Comparison of ENCODE assay signal across 26 mouse cellular contexts in the genomic region with DNA sequence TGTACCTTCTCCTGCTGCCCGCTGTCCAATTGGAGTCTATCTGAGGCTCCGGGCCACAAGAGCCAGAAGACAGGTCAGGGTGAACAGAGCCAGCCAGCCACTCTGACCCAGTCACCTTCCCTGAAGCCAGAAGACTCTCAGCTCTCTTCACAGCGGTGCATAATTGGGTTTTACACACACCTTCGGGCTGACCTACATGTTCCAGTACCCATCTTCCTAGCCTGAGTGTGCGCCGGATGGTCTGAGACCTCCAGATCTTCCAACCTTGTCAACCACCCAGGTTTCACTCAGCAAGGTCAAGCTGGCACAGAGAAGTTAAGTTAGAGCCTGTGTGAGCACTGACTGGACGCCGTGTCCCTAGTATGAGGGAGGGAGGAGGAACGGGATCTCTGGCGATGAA. TPM values are rescaled to one million over a fixed set of nuclear protein-coding genes. Genes with fewer than 3 reads are reported as not detected.
A peak's percentile ranks its signal among the peaks of the same experiment; 100 is the strongest.
DNase-seq lines count a peak whose midpoint lies in the region; ATAC-seq and TF ChIP-seq lines count a peak whose summit lies in the region.
"Had no signal": no experiment of that assay in that cellular context is flagged by ENCODE, and none has a peak within 500 bp of the region (broad histone marks: within the 10 kb centered on the region; RNA-seq: fewer than 3 reads in every experiment).

No protein-coding gene starts in this region.

- TF ChIP-seq POLR2A in cerebellum, adult 2 months (IDR thresholded peaks at IDR 0.05; ENCODE audit: borderline replicate concordance, insufficient read depth, low read length), result no peak

- TF ChIP-seq CTCF in E14TG2a.4 (conservative IDR thresholded peaks at IDR 0.05; ENCODE audit: low read length), result no peak
- no peak for TF ChIP-seq CTCF in cerebellum, adult 2 months (IDR thresholded peaks at IDR 0.05; ENCODE audit: borderline replicate concordance, insufficient read depth, low read depth, low read length)

- peaks cover 59% of the 10 kb centered on the region for H3K27me3 ChIP-seq in E14TG2a.4 (ENCODE audit: insufficient read depth, low read length)
- no peaks in the 10 kb centered on the region for H3K27me3 ChIP-seq in cerebellum, adult 2 months (ENCODE audit: control insufficient read depth, insufficient read depth, low read length)

- H3K9me3 ChIP-seq in E14TG2a.4 (ENCODE audit: low read length), result no peaks in the 10 kb centered on the region
- H3K9me3 ChIP-seq: forebrain, embryonic 10.5 days; forebrain, embryonic 13.5 days; heart, embryonic 10.5 days; heart, embryonic 13.5 days had no signal

- H3K27ac ChIP-seq in cerebellum, adult 2 months (ENCODE audit: insufficient read depth, low read length), result no peak overlapping the region; the same call in 1 of the 2 replicates
- H3K27ac ChIP-seq: forebrain, embryonic 10.5 days; forebrain, embryonic 13.5 days; heart, adult 2 months; heart, embryonic 10.5 days; heart, embryonic 13.5 days; hindbrain, postnatal 0 days had no signal

- no peak for DNase-seq in cerebellum, adult 11 months
- peak; percentile 38 to 53 for DNase-seq in cerebellum, adult 2 months
- DNase-seq in cerebellum, adult 9-11 months, result peak; percentile 62
- DNase-seq in right cerebral cortex, postnatal 14 days, result no peak
- no peak for DNase-seq in thymus, postnatal 4 days
- no peak for DNase-seq in urinary bladder, postnatal 14 days (ENCODE audit: low spot score)
- DNase-seq: adrenal gland, postnatal 10 days; adrenal gland, postnatal 36 days; embryo, embryonic 11 days; gastrocnemius, postnatal 10 days; gastrocnemius, postnatal 36 days; heart, adult 2 months; heart, postnatal 14 days; heart, postnatal 4 days had no signal

- peaks cover 45% of the 10 kb centered on the region for H3K4me1 ChIP-seq in E14TG2a.4 (replicated peaks; ENCODE audit: low read depth, low read length)
- H3K4me1 ChIP-seq in cerebellum, adult 2 months (ENCODE audit: control insufficient read depth, insufficient read depth, low read length), result peaks cover 30% of the 10 kb centered on the region

- H3K36me3 ChIP-seq in E14TG2a.4 (ENCODE audit: insufficient read depth, low read length), result no peaks in the 10 kb centered on the region
- H3K36me3 ChIP-seq: forebrain, embryonic 10.5 days; G1E; heart, embryonic 10.5 days; heart, embryonic 13.5 days had no signal

- H3K4me3 ChIP-seq in E14TG2a.4 (replicated peaks; ENCODE audit: low read length), result peak overlapping the region; percentile 37; the same call in 1 of the 2 replicates
- H3K4me3 ChIP-seq in cerebellum, adult 2 months (replicated peaks; ENCODE audit: insufficient read depth, low read depth, low read length), result no peak overlapping the region
- H3K4me3 ChIP-seq: forebrain, embryonic 10.5 days; forebrain, embryonic 13.5 days; heart, adult 2 months; heart, embryonic 10.5 days; heart, embryonic 13.5 days had no signal

- WGBS in cerebellum, adult 2 months, result 66% methylated on average over 10 of the region's 10 CpGs

- peak; percentile 40; the same call in 1 of the 2 replicates for ATAC-seq in cerebellum, adult (ENCODE audit: insufficient number of reproducible peaks, low FRiP score, low TSS enrichment)
- ATAC-seq: forebrain, embryonic 13.5 days; forebrain, embryonic 16.5 days; inflammation-experienced regulatory T-cells, adult 6 months; intestine, embryonic 16.5 days; Patski had no signal

RNA-seq across cellular contexts. Expression of gene Nptx1, which starts 16.8 kb away (rescaled TPM):
- polyA plus RNA-seq in cerebellum, adult 2 months (2012; rRNA removed), result 200 and 249 TPM in 2 replicates
- polyA plus RNA-seq: G1E; inflammation-experienced regulatory T-cells, adult 6 months had no signal

RNA-seq across cellular contexts. Expression of gene Rptor, which starts 38.3 kb away (rescaled TPM):
- 43.6 and 45.0 TPM in 2 replicates for polyA plus RNA-seq in cerebellum, adult 2 months (2012; rRNA removed)

Comparison
In these comparisons a context has a peak if more than half of its experiments do, and no peak if none do; other contexts are left out.
1. DNase-seq: peak in cerebellum, adult 2 months (2 of 2) and cerebellum, adult 9-11 months (single experiment); none in cerebellum, adult 11 months (single experiment), right cerebral cortex, postnatal 14 days (single experiment), thymus, postnatal 4 days (single experiment) and urinary bladder, postnatal 14 days (single experiment).